8 mouse cellular contexts compared by ENCODE assay signal in the genomic region with DNA sequence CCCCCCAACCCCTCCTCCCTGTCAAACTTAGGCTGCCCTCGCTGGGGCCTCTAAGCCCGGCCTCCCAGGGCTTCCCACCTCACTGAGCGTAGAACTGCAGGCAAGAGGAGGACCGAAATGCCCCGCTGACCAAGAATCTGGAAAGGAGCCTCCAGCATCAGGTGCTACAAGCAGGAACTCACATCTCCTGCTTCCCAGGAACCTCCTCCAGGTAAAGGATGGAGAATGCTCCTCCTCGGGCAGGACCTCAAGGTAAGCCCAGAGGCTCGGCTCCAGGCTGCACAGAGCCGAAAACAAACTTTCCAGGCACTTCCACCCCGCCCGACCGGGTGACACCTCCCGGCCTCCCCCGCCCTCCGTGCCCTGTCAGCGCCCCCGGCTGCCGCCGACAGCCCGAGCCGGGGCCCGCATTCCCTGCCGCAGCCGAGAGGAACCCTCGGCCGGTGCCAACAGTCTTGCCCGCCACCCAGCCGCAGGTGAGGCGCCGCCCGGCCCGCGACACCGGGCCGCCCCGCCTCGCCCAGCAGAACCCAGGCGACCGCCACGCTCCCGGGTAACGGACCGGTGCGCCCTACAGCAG. TPM values are rescaled to one million over a fixed set of nuclear protein-coding genes. Genes with fewer than 3 reads are reported as not detected.
A peak's percentile ranks its signal among the peaks of the same experiment; 100 is the strongest.
DNase-seq lines count a peak whose midpoint lies in the region; ATAC-seq and TF ChIP-seq lines count a peak whose summit lies in the region.

No protein-coding gene starts in this region.

- TF ChIP-seq CTCF in intestine, postnatal 0 days (IDR thresholded peaks at IDR 0.05; ENCODE audit: low read depth) = no peak
- no peak for TF ChIP-seq CTCF in spleen, adult 2 months (IDR thresholded peaks at IDR 0.05; ENCODE audit: extremely low read depth, insufficient read depth, insufficient read length, insufficient replicate concordance)

- DNase-seq in heart, adult 18-20 months = no peak
- peak; percentile 47 for DNase-seq in T-cell, adult 2 months (ENCODE audit: low spot score)
- no peak for DNase-seq in spleen, adult 2 months (ENCODE audit: low read depth in 1 of 2, low spot score in 2 of 2)
- DNase-seq in layer of hippocampus, postnatal 14 days (ENCODE audit: low spot score in 2 of 2) = no peak

- peak overlapping the region; percentile 92 for H3K27ac ChIP-seq in heart, embryonic 16.5 days (ENCODE audit: low read length)
- H3K27ac ChIP-seq in intestine, postnatal 0 days (ENCODE audit: low read depth, low read length) = peak overlapping the region; percentile 91
- peak overlapping the region; percentile 74 for H3K27ac ChIP-seq in lung, embryonic 15.5 days
- peak overlapping the region; percentile 87 for H3K27ac ChIP-seq in spleen, adult 2 months (ENCODE audit: insufficient read depth, low read length)

- H3K27me3 ChIP-seq in heart, embryonic 16.5 days (ENCODE audit: control insufficient read depth, insufficient read depth, low read length) = no peaks in the 10 kb centered on the region
- no peaks in the 10 kb centered on the region for H3K27me3 ChIP-seq in intestine, postnatal 0 days (replicated peaks; ENCODE audit: control insufficient read depth, insufficient read depth, low read length)
- H3K27me3 ChIP-seq in lung, embryonic 15.5 days = no peaks in the 10 kb centered on the region
- H3K27me3 ChIP-seq in spleen, adult 2 months (ENCODE audit: control insufficient read depth, insufficient read depth, low read length) = no peaks in the 10 kb centered on the region

- H3K4me1 ChIP-seq in heart, embryonic 16.5 days (ENCODE audit: control insufficient read depth, insufficient read depth, low read length) = peaks cover 23% of the 10 kb centered on the region
- H3K4me1 ChIP-seq in intestine, postnatal 0 days (replicated peaks; ENCODE audit: control insufficient read depth, insufficient read depth, low read length) = peaks cover 17% of the 10 kb centered on the region
- H3K4me1 ChIP-seq in lung, embryonic 15.5 days = peaks cover 30% of the 10 kb centered on the region
- peaks cover 11% of the 10 kb centered on the region for H3K4me1 ChIP-seq in spleen, adult 2 months (ENCODE audit: control insufficient read depth, insufficient read depth, insufficient read length)

- H3K4me3 ChIP-seq in heart, embryonic 16.5 days (ENCODE audit: low read length) = peak overlapping the region; percentile 89
- H3K4me3 ChIP-seq in intestine, postnatal 0 days (ENCODE audit: low read depth, low read length) = peak overlapping the region; percentile 97
- H3K4me3 ChIP-seq in lung, embryonic 15.5 days = peak overlapping the region; percentile 77
- H3K4me3 ChIP-seq in spleen, adult 2 months (ENCODE audit: extremely low read depth, insufficient read depth, insufficient read length) = peak overlapping the region; percentile 90

- H3K4me2 ChIP-seq in heart, embryonic 16.5 days (ENCODE audit: low read depth, low read length) = peak overlapping the region; percentile 69
- H3K4me2 ChIP-seq in intestine, postnatal 0 days (replicated peaks; ENCODE audit: low read depth) = peak overlapping the region; percentile 73
- H3K4me2 ChIP-seq in lung, embryonic 15.5 days = peak overlapping the region; percentile 81

- WGBS in heart, embryonic 16.5 days = under 1% methylated on average over 35 of the region's 43 CpGs
- 2% methylated on average over 32 of the region's 43 CpGs for WGBS in intestine, postnatal 0 days
- under 1% methylated on average over 41 of the region's 43 CpGs for WGBS in lung, embryonic 15.5 days
- WGBS in spleen, adult 2 months = under 1% methylated on average over 40 of the region's 43 CpGs

- no peaks in the 10 kb centered on the region for H3K36me3 ChIP-seq in heart, embryonic 16.5 days (ENCODE audit: control insufficient read depth, insufficient read depth)
- H3K36me3 ChIP-seq in intestine, postnatal 0 days (ENCODE audit: control insufficient read depth, insufficient read depth) = no peaks in the 10 kb centered on the region
- H3K36me3 ChIP-seq in lung, embryonic 15.5 days = no peaks in the 10 kb centered on the region
- no peaks in the 10 kb centered on the region for H3K36me3 ChIP-seq in spleen, adult 2 months (ENCODE audit: control insufficient read depth, insufficient read depth, low read length)

- peak overlapping the region; percentile 95 for H3K9ac ChIP-seq in heart, embryonic 16.5 days (ENCODE audit: low read length)
- H3K9ac ChIP-seq in intestine, postnatal 0 days (ENCODE audit: low read depth, low read length) = peak overlapping the region; percentile 90
- peak overlapping the region; percentile 83 for H3K9ac ChIP-seq in lung, embryonic 15.5 days

- ATAC-seq in heart, embryonic 16.5 days (replicated peaks; ENCODE audit: extremely low read depth, insufficient read depth, low FRiP score) = peak; percentile 52
- ATAC-seq in erythroid progenitor cell, adult 5-6 weeks (replicated peaks; ENCODE audit: low FRiP score, poor library complexity, severe bottlenecking) = peak; percentile 33
- ATAC-seq in intestine, postnatal 0 days = peak; percentile 71
- ATAC-seq in lung, embryonic 15.5 days (ENCODE audit: borderline replicate concordance, extremely low read depth, low FRiP score, low TSS enrichment) = peak; percentile 46

- H3K9me3 ChIP-seq in heart, embryonic 16.5 days (replicated peaks; ENCODE audit: control insufficient read depth, low read length) = no peaks in the 10 kb centered on the region
- H3K9me3 ChIP-seq in intestine, postnatal 0 days (ENCODE audit: control insufficient read depth) = no peaks in the 10 kb centered on the region
- H3K9me3 ChIP-seq in lung, embryonic 15.5 days = no peaks in the 10 kb centered on the region

- TF ChIP-seq POLR2A in spleen, adult 2 months (IDR thresholded peaks at IDR 0.05; ENCODE audit: low read depth, low read length) = no peak

RNA-seq across cellular contexts. Expression of a gene that starts 9.8 kb away (rescaled TPM):
- 40.1 and 40.5 TPM in 2 replicates for polyA plus RNA-seq in heart, embryonic 16.5 days (2015; fragmentation: Nextera tagmentation; extraction: Ambion mirVana)
- total RNA-seq in heart, adult 18-20 months (2021) = 10 to 100 TPM; 39.7 to 41.1 TPM
- 83.6 and 88.0 TPM in 2 replicates for total RNA-seq in erythroid progenitor cell, adult 5-6 weeks (2015; ENCODE audit: low replicate concordance)
- total RNA-seq in erythroid progenitor cell, adult 5-6 weeks (2017; ENCODE audit: low replicate concordance) = 74.5 and 76.8 TPM in 2 replicates
- polyA plus RNA-seq in intestine, postnatal 0 days (2015; fragmentation: Nextera tagmentation; extraction: Ambion mirVana) = 24.7 and 28.4 TPM in 2 replicates
- 30.3 and 34.5 TPM in 2 replicates for polyA plus RNA-seq in lung, embryonic 15.5 days (2015; fragmentation: Nextera tagmentation; extraction: Ambion mirVana)
- 12.4 and 16.0 TPM in 2 replicates for polyA plus RNA-seq in spleen, adult 2 months (2012; rRNA removed)
- 100 to 1,000 TPM; 102 to 107 TPM for total RNA-seq in layer of hippocampus, postnatal 14 days (2021)

RNA-seq across cellular contexts. Expression of a gene that starts 22.6 kb away (rescaled TPM):
- polyA plus RNA-seq in heart, embryonic 16.5 days (2015; fragmentation: Nextera tagmentation; extraction: Ambion mirVana) = 25.2 and 28.0 TPM in 2 replicates
- total RNA-seq in heart, adult 18-20 months (2021) = 10 to 100 TPM in 1 of 2 experiments, 1 to 10 TPM in 1; 8.3 to 13.5 TPM
- 10.5 and 20.5 TPM in 2 replicates for total RNA-seq in erythroid progenitor cell, adult 5-6 weeks (2015; ENCODE audit: low replicate concordance)
- 9.8 and 10.7 TPM in 2 replicates for total RNA-seq in erythroid progenitor cell, adult 5-6 weeks (2017; ENCODE audit: low replicate concordance)
- polyA plus RNA-seq in intestine, postnatal 0 days (2015; fragmentation: Nextera tagmentation; extraction: Ambion mirVana) = 159 and 172 TPM in 2 replicates
- 33.2 and 34.5 TPM in 2 replicates for polyA plus RNA-seq in lung, embryonic 15.5 days (2015; fragmentation: Nextera tagmentation; extraction: Ambion mirVana)
- polyA plus RNA-seq in spleen, adult 2 months (2012; rRNA removed) = 41.5 and 44.8 TPM in 2 replicates
- total RNA-seq in layer of hippocampus, postnatal 14 days (2021) = 10 to 100 TPM; 27.4 to 33.7 TPM

RNA-seq across cellular contexts. Expression of a gene that starts 28.6 kb away (rescaled TPM):
- 522 and 538 TPM in 2 replicates for polyA plus RNA-seq in heart, embryonic 16.5 days (2015; fragmentation: Nextera tagmentation; extraction: Ambion mirVana)
- 100 to 1,000 TPM; 241 to 255 TPM for total RNA-seq in heart, adult 18-20 months (2021)
- 231 and 265 TPM in 2 replicates for total RNA-seq in erythroid progenitor cell, adult 5-6 weeks (2015; ENCODE audit: low replicate concordance)
- 83.8 and 103 TPM in 2 replicates for total RNA-seq in erythroid progenitor cell, adult 5-6 weeks (2017; ENCODE audit: low replicate concordance)
- 1,362 and 1,364 TPM in 2 replicates for polyA plus RNA-seq in intestine, postnatal 0 days (2015; fragmentation: Nextera tagmentation; extraction: Ambion mirVana)
- polyA plus RNA-seq in lung, embryonic 15.5 days (2015; fragmentation: Nextera tagmentation; extraction: Ambion mirVana) = 447 and 455 TPM in 2 replicates
- polyA plus RNA-seq in spleen, adult 2 months (2012; rRNA removed) = 481 and 571 TPM in 2 replicates
- total RNA-seq in layer of hippocampus, postnatal 14 days (2021) = 1,000 to 10,000 TPM; 1,388 to 1,424 TPM
